Mouse (Mus musculus) cerebellum, adult 9-10 months (tissue): ENCODE data around the gene Med24.

Experiments
- DNase-seq: peaks from one replicate; pipeline ENCODE4 v3.0.0; 2022

Med24 gene

DNA sequence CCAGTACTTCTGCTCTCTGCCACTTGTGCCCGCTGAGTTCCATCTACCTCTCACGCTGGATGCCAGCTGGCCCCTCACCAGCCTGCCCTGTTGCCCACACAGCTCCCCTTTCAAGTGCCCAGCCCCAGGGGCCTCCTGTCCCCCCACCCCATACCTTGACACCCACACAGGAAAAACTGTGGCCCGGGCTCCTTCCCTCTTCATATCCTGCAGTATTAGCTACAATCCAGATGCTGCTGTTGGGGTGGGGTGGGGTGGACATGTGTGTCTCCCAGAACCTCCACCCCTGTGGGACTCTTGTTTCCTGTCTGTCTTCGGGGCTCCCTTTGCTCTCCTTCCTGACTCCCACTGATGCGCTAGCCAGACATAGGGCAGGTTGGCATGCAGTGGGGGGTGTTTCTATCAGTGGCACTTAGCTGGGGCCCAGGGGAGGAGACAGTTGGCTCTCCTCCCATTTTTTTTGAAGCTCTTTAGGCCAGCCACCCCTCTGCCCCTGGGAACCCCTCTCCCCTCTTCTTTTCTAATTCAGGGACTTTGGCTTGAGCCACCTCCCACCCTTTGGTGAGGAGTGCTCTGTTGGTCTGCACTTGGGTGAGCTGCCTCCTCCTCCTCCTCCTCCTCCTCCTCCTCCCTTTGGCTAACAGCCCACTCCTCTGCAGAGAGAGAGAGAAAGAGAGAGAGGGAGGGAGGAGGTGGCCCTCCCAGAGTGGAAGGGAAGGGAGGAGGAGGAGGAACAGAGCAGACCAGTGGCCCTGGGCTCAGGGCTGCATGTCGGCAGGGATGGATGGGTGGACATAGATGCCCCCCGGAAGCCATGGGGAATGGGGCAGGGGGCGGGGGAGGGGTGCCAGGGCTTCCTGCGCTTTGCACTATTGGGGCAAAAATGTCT lies 36.4 kb upstream of the Med24 start:
- DNase-seq: no peak

DNA sequence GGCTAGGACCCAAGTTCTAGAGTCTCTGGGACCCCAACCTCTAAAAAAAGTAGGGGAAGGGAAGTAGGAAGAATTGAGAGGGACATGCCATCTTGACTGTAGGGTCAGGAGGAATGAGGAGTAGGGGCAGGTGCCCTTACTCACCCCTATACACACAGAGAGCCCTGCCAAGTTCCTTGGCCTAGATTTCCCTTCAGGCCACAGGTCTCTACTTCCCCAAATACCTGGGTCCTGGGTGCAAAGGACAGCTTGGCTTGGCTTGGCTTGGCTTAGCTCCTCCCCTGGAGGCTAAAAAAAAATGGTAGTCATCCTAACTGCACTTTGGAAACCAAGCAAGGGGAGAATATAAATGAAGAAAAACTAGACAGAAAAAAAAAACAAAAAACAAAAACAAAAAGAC lies 35.5 kb upstream of the Med24 start:
- DNase-seq: no peak

DNA sequence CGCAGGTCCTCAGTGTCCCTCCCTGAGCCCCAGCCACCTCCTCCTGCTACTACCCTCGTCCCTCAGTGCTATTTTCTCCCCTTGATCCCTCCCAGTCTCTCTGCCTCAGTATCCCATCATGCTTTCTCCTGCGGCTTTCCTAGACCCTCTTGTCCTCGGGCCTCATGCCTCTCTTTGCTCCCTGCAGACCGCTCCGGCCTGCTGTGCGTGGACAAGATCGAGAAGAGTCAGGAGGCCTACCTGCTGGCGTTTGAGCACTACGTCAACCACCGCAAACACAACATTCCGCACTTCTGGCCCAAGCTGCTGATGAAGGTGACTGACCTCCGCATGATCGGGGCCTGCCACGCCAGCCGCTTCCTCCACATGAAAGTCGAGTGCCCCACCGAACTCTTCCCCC lies 34.9 kb upstream of the Med24 start:
- DNase-seq: no peak

DNA sequence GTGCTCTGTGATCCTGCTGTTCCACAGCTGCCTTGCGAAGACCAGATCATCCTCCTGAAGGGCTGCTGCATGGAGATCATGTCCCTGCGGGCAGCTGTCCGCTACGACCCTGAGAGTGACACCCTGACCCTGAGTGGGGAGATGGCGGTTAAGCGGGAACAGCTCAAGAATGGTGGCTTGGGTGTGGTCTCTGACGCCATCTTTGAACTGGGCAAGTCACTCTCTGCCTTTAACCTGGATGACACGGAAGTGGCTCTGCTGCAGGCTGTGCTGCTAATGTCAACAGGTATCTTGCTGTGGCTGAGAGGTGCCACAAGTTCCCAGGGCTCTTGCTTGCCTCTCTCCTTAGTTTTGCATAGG lies 34.2 kb upstream of the Med24 start:
- no peak for DNase-seq

DNA sequence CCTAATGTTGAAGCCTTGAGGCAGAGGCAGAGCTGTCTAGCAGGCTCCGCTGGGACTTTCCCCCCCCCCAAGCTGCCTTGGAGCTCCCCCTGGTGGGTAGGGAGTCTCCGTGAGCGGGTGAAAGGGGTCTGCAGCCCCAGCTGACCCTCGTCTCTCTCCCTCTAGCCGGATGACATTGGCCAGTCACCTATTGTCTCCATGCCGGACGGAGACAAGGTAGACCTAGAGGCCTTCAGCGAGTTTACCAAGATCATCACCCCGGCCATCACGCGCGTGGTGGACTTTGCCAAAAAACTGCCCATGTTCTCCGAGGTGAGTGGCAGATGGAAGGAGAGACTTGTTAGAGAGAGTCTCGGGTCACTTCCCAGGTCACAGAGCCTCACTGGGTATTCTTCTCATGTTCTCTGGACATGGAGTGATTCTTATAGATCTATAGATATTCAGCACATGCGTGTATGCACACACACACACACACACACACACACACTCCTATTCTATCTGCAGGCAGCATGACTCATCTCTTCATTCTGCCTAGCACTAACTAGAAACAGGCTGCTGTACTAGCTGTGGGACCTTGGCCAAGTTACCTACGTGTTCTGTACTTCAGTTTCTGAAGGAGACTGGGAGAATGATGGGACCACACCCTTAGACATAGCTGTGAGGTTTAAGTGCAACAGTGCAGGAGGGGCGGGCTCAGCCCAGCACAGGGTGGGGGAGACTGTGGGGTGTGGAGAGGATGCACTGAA lies 33.7 kb upstream of the Med24 start:
- DNase-seq: no peak

DNA sequence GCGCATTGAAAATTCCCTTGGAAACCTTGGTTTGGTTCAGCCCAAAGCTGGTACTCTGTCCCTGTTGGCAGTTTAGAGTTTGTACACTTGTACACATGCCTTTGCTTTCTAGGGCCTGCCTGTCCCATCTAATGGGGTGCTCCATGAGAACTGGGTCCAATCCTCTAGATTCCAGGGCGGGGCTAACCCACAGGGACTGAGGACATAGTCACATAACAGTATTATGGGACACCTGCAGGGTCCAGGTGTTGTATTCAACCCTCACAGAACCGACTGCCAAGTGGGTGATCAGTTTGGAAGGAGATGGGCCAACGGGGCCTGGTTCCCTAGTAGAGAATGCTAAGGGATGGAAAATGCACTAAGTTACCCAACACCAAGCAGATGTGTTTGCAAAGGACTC lies 32.7 kb upstream of the Med24 start:
- DNase-seq: no peak

DNA sequence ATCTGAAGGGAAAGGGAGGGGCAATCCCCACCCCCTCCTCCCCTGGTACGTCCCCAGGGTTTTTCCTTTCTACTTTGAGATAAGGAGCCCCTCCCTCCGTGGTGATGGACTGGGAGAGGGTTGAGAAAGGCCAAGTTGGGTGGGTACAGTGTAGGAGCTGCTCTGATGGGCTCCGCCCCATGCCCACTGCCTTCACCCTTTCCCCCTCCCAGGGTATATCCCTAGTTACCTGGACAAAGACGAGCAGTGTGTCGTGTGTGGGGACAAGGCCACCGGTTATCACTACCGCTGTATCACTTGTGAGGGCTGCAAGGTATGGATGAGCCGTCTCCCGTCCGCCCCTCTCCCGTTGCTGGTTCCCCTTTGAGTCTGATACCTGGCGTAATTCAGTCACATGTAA lies 27.5 kb upstream of the Med24 start:
- DNase-seq: no peak

DNA sequence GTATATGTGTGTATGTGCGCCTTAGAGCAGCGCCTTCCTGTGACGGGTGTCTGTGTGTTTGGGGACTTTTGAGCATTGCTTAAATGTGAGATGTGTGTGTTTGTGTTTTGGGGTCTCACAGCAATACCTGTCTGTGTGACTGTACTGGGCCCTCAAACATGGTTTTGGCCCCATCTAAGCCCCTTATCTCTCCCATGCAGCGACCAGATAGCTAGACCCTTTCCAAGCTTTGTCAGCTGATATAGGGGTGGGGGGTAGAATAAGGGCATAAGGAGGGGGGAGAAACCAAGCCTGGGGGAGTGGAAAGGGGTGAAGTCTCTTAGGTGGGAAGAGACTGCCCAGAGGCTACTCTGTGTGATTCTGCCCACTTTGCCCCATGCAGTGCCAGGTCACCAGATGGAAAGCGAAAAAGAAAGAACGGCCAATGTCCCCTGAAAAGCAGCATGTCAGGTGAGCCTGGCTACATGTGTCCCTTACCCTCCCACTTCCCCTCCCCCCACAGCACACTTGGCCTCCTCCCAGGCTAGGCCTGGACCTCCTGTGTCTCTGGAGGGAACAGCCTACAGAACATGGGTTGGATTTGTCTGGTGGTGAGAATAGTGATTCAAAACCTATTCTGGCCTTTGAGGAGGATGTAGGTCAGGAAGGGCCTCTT lies 26.6 kb upstream of the Med24 start:
- peak; percentile 70 for DNase-seq

DNA sequence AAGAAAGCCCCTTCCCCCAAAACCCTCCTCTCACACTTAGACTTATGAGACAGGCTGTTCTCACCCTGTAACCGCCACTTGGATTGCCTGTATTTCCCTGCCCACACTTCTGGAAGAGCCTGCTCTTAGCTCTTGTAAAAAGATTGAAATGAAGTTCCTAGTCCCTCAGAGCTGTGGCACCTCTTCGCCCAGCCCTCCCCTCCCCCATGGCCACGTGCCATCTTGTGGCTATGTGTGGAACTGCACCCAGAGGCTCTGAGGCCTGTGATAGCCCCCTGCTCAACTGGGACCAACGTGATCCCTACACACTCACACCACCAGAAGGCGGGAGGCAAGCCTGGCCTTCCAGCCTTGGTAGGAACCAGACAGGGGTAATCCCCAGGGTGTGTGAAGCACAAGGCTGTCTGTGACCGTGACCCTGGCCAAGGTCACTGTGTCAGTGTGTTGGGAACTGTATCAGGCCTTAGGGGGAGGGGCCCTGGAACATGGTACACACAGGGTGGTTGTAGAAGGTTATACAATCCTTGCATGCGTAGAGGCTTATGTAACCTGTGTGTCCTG lies 25.5 kb upstream of the Med24 start:
- DNase-seq: peak; percentile 80

DNA sequence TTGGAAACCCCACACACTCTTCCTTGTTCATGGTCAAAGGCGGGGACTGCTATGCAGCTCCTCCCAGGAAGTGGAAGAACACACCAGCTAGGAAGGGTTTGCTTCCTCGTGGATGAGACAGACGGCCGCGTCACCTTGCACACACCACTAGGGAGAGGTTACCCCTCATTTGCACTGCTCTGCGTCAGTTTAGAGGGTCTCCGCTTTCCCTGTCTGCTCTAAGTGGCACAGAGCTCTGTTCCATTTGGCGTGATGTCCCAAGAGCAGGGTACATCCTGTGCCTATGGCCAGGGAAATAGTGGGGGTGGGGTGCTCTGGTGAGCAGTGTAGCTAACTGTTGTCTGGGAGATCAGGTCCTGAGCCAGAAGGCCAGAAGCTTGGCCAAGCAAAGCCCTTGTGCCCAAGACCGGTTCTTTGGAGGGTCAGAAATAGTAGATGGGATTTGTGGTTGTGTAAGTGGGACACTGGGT lies 25.0 kb upstream of the Med24 start:
- no peak for DNase-seq

DNA sequence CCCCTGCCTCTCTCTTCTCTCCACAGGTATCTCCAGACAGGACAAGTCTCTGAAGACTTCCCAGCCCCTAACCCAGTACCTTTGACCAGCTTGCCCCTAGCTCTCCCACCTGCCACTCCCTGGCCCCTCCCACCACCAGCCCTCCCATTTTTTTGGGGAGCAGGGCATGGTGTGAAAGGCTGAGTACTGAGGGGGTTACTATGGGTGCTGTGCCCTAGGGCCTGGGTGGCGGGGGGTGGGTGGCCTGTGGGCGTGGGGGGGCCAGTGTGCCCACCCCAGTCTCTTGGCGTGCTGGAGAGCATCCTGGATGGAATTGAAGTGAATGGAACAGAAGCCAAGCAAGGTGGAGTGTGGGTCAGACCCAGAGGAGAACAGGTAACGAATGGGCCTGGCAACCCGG lies 24.0 kb upstream of the Med24 start:
- DNase-seq: no peak

DNA sequence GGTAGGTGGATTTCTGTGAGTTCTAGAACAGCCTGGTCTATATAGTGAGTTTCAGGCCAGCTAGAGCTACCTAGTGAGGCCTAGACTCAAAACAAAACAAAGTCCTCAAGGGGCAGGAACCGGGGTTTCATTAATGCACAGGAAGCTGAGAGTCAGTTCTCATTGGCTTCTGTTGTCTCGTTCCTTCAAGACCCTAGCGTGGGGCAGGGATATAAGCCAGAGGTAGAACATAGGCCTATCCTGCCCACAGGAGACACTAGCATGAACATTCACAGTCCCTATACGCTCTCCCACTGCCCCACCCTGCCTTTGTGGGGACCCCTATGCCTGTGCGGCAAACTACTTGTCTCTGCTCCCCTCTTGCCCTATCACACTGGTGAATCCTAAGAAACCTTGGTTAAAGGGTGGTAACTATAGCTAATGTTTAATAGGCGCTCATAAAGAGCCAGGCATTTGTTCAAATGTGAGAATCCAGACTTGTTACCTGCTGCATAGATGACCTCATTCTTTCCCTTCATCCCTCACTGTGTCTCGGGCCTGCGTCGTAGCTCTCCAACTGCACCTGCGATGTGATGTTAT lies 23.4 kb upstream of the Med24 start:
- DNase-seq: peak; percentile 50

DNA sequence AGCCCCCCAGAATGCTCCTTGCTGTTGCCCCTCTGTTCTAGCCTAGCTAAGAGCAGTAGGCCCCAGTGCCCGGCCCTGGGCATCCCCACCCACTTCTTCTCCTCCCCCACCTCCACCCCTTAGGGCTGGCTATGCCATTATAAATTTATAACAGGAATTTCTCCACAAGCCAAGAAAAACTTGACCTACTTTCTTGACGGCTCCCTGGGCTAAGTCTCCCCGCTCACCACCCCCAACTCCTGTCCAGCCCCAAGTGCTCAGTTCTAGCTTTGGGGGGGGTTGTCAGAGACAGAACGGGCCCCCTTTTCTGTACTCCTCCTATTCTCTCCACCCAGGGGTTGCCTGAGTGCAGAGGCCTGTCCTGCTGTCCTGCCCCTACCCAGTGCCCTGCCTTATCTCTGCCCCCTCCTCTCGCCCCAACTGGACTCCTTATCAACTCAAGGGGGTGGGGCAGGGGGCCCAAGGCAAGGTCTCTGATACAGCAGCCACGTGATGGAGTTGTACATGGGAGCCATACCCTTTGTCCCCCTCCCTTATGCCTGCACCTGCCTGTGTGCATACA lies 22.1 kb upstream of the Med24 start:
- peak; percentile 63 for DNase-seq

DNA sequence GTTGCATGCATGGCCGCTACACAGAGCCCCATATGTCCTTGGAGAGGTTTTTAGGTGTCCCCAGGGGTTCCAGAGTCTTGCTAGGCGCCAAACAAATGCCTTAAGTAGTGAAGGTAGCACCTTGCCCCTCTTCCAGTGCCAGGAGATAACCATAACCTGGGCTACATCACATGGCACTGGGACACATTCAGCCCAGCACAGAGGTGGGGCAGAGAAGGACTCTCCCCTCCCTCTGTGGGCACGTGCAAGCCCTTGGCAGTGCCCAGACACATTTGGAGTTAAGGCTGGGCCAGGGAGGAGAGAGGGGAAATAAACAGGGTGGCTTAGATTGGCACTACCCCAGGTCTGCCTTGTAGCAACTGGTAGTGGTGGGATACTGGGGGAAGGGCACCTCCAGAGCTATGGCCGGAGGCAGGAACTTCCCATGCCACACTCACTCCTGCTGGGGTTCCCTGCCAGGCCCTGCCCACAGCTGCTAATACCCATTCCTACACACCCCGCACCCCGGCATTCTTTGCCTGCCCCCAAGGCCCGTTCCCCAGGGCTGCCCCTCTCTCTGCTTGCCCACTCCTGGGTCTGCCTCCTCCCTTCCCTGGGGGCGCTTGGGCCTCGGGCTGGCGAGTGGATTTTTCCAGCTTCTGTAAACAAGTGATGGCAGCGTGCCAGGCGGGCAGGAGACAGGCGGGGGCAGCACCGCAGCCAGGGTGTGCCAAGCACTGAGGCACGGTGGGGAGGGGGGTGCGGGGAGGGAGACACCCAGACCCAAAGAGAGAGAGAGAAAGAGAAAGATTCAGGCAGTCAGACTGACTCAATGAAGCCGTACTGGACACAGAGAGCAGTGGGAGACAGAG lies 21.3 kb upstream of the Med24 start:
- DNase-seq: peak; percentile 84

DNA sequence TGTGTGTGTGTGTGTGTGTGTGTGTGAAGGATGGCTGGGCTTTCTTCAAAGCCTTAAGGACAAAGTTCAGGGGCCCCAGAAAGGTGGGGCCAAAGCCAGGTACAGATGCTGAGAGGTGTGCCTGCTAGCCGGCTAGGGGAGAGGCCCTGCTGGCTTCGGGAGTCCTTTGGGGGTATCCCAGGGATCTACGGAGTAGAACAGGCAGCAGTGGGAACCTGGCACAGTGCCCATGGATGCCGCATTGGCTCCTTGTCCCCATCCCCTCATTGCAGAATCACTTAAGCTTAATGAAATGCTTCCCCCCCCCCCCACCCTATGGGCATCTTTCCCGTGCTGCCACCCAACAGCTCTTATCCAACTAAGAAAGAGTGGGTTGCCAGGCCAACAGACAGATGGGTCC lies 20.5 kb upstream of the Med24 start:
- peak; percentile 75 for DNase-seq

DNA sequence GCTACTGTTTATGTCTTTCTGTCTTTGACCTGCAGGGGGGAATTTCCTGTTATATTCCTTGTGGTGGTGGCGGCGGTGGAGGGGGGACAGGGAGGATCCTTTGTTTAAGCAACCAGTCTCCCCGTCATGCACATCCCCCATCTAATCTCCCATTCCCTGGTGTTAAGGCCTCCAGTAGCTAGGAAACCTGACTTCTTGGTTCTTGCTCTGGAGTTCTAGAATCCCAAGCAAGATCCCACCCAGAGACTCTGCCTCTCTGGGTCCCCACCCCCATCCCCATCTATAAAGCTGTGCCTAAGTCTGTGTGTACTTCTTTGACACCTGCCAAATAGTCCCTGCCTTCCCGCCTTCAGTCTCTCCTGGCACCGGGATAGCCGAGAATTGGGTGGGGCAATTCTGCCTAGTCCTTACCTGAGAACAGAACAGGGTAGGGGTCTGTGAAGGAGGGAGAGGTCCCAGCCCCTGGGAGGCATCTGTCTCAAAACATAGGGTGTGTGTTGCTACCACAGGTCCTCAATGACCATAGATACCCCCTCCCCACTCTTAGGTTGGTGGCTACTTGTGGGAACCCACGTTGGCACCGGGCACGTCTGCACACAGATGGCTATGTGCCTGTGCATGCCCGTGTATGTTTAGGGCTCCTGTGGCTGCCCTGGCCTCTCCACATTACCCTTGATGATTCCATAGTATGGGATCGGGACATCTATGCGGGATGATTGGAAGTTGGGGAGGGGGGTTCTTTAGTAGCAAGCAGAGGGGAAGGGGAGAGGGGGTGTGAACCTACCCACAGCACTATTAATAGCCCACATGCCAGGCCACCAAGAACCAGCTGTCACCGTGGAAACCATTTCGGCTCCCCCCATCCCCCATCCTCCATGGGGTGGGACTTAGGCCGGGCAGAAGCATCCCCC lies 19.5 kb upstream of the Med24 start:
- peak; percentile 76 for DNase-seq

DNA sequence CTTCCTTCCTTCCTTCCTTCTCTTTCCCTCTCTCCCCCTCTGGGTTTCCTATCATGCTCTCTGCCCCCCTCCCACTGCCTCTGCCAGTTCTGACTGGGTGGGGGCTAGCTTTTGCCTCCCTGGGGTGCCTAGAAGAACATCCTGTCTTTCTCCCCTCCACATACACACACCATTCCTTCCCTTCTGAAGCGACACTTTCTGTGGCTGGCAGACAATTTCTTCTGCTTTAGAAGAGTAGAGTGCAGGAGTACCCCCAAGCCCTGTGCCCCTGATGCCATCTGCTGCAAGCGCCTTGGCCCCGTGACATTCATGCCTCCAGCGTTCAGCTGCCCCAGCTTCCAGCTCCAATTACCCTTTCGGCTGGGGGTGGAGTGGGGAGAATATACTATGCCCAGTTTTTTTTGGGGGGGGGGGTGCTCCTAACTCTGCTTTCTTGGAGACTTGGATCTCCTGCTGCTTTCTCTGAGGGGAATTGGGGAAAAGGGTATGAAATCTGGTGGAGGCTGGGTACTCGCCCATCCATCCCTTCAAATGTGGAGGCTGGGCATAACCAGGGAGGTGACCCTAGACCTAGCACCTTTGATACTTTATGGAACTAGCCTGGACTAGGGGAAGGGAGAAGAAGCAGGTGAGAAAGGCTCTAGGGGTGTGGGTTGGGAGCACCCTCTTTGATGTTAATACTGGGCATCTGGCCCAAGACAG lies 18.7 kb upstream of the Med24 start:
- DNase-seq: peak; percentile 81

DNA sequence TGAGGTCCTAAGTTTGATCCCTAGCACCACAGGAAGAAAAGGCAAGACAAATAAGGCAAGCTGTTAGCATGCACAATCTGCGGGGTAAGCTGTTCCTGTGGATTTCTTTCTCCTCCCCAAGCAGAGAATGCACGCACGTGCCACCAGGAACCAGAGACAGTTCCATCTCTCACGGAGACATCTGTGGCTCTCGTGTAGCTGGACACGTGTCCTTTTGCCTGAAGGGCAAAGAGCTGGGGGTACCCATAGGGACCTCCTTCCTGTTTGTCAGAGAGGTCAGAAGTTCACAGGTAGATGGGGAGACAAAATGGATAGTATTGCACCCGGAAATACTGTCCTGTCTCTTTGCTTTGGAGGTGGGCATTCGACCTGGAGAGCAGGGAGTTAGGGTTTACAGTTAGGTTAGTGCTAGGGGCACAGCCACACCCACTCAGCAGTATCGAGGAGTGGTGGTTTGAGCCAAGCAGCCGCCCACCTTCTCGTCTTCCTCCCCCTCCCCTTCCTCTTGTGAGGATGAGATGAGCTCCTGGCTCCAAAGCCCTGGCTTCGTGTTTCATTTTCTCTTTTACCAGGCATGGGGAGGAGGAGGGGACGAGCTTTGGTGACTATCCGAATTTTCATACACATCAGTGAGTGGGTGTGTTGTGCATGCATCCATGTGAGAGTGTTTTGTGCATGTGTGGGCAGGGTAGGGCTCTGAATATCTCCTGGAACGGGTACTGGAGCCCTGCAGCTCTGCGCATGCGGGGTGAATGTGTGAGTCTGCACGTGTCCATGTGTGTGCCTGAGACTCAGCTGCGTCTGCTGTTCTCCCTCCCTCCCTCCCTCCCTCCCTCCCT lies 17.8 kb upstream of the Med24 start:
- peak; percentile 96 for DNase-seq
